Mouse (Mus musculus) cerebellum, adult 18-20 months (tissue): ENCODE data around the gene Hist1h2bg.

Experiments
- DNase-seq, 2 experiments: peaks; one replicate each; pipeline ENCODE4 v3.0.0; 2021

Gene Hist1h2bg

DNA sequence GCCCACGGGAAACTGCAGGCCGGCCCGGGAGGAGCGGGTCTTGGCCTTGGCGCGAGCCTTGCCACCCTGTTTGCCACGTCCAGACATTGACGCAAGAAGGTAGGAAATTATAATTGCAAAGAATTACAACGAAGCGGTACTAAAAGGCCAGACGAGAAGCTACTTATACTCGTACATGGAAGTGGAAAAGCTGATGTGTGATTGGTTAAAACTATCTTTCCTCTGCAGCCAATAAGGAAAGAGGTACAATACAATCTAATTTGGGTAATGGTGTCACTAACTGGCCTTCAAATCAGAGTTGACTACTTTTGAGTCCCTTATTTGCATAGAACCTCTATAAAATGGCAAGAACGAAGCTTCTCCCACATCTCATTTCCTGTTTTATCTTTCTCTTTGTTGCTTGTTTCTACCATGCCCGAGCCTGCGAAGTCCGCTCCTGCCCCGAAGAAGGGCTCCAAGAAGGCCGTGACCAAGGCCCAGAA is at the start of gene Hist1h2bg, which contains the start of gene Hist1h2ae:
Gene Hist1h2bg, plus strand, starts transcription at position 375 of the 482 bp plus-strand sequence.
Gene Hist1h2ae, minus strand, starts transcription at position 199 of the 482 bp plus-strand sequence.
- peak in 1 of 2 experiments; percentile 57 for DNase-seq

DNA sequence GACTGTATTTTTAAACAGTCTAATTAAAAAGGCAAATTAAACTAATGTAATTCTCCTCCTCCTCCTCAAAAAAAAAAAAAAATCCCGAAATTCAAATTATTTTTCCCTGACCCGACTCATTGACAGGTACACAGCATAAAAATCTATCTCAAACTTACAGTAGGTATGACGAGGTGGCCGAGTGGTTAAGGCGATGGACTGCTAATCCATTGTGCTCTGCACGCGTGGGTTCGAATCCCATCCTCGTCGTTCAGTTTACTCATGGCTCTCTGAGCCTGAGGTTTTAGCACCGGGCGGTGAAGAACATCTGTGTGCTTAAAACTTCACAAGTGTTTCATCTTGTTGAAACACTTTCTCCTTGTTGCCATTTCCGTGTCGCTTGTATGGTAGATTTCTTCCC is 49.5 kb upstream of the Hist1h2bg start:
- DNase-seq, result peak; percentile 64 to 78

DNA sequence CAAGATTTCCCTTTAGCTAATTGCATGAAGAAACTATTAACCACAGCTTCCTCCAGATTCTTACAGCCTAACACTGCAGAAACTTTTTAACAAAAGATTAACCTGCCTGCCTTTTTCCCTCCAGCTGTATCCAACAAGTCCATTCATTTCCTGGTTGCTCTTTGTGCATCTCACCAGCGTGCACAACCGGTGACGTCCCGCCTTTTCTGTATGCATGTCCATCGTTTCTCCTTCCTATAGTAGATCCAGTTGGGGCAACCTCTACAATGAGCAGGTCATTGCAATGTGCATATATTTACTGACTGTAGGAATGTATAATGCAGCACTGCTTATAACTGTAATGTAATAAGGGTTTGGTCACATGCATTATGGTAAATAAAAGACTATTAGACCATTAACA is 47.2 kb upstream of the Hist1h2bg start:
- no peak for DNase-seq

DNA sequence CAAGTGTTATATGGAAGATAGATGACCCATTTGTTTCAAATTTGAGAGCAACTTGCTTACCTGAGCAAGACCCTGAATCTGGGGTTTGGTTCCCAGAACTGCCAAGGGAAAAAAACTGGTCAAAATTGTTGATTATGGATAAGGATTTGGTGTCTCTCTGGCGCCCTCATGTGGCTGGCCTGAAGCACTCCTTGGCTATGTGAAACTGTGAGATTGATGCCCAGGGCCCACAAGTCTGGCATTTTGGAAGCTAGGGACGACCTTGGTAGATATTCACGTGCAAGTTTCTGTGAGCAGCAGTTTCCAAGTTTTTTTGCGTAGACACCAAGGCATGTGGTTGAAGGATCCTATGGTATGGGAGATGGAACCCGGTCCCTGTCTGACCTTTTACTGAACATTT is 46.5 kb upstream of the Hist1h2bg start:
- peak; percentile 73 to 75 for DNase-seq

DNA sequence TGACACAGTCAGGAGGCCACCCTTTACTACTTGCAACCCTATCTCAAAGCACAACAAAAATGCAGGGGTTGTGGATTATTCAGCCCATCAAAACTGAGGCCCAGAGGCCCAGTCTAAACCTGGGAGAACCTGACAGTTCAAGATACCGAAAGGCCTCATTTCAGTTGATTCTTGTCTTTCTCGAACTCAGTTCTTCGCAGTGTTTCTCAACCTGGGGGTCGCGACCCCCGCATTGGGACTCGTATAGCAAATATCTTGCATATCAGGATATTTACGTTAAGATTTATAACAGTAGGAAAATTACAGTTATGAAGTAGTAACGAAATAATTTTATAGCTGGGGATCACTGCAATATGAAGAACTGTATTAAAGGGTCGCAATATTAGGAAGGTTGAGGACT is 45.3 kb upstream of the Hist1h2bg start:
- no peak for DNase-seq

DNA sequence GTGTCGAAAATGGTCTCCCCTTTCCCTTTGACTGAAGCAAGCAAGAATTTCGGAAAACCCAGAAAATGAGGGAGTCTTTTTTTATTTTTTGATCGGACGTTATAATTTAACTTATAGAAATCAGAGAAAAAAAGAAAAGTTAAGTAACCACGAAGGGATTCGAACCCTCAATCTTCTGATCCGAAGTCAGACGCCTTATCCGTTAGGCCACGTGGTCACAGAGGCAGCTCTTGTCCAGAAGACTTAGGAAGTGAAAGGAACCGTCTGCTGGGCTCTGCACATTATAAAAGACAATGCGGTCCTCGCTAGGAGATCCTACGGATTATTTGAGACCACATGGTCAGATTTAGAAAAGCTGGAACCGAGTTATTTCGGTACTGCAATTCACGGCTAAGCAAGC is 44.9 kb upstream of the Hist1h2bg start:
- DNase-seq, result peak; percentile 82 to 89

DNA sequence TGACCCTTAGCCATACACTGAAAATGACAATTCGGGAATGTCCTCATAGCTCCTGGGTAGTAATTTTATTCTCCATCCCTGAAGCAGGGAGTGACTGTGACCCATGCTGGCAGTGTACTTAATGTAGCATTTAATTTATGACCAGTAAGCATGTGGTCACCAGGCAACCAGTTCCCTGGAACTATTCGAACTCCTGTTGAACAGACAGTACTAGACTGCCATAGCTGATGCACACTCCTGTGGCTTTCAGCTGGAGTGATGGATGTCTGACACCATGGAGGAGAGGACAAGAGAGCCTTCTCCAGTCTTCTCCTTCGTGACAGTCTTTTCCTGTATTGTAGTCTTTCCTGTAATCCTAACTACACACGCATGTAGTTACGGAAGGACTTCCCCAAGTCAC is 42.2 kb upstream of the Hist1h2bg start:
- DNase-seq, result no peak

DNA sequence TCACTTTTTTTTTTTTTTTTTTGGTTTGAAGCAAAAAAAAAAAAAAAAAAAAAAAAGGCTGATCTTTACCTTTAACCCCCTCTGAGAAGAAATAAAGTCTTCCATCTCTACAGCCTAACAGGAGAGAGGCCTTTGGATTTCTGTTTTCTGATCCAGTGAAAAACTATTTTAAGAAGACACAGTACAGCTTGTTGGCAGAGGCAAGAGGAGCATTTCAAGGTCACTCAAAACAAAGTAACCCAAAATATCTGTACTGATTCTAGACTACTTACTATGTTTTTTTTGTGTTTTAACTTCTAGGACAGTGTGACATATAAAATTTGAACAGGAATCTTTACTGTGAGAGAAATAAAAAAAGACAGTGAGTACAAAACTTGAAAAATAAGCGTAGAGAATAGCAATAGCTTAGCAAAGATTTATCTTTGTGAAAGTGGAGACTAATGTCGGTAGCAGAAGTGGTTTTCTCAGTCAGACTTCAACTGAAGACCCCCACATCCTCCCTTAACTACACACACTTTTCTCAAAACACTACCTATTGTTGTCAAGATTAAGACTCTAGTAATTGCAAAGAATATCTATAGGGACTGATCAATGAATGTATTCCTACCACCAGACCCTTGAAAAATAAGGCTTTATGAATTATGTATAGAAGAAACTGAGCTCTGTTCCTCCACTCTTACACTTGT is 41.6 kb upstream of the Hist1h2bg start:
- DNase-seq, result no peak

DNA sequence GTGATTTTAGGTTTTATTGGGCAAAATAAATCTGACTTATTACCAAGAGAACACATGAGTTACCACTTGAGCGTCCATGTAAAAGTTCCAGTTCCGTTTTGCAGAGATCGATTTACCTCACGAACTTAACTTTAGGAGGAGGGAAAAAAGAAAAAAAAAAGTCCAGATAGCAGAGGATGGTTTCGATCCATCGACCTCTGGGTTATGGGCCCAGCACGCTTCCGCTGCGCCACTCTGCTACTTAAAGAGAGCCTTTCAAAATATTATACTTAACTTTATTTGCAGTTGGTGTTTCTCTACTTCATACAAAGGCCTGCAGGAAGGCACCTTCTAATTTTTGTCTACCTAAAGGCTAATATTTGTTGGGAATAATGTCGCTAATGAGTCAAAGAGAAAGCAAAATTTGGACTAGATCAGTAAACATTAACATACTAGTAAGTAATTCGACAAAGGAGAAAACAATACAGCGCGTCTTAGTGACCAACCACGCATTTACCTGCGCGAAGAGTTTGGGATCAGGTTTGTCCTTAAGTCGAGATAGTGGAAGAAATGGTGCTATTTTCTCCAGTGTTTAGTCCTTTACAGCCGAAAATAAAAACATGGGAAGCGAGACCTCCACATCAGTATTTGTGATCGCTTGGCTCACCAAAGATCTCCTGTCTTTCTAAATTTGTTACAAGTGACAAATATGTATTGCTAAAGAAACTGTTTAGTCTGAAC is 40.9 kb upstream of the Hist1h2bg start:
- peak; percentile 43 to 67 for DNase-seq

DNA sequence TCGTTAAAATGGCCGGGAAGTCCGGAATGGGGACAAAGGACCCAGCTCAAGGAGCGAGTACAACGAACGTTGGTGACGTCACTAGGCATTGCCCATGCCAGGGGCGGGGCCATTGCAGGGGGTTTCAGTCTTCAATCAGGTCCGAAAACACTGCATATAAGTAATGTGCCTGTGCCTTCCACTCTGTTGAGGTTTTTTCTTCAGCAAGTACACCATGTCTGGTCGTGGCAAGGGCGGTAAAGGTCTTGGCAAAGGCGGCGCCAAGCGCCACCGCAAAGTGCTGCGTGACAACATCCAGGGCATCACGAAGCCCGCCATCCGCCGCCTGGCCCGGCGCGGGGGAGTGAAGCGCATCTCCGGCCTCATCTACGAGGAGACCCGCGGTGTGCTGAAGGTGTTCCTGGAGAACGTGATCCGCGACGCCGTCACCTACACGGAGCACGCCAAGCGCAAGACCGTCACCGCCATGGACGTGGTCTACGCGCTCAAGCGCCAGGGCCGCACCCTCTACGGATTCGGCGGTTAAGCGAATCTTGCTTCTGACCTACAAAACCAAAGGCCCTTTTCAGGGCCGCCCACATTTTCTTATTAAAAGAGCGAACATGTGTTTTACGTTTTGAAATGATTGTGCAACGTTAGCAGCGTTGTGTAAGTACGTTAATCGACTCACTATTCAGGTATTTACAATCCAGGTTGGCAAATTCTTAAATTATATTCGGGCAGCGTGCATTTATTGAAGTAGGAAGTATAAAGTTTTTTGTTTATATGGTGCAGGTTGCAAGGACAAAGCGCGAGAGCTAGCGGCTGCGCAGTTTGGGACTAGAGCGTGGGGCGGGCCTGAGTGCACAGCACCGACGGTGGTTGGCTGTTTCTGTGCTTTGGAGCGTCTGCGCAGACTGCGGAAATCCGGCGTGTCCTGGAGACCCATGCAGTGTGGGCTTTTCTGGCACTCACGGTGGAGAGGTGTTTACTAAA is 40.0 kb upstream of the Hist1h2bg start, which contains the start of gene Hist1h4h:
Gene Hist1h4h, plus strand, starts transcription at position 150 of the 975 bp plus-strand sequence.
- peak; percentile 95 to 97 for DNase-seq

DNA sequence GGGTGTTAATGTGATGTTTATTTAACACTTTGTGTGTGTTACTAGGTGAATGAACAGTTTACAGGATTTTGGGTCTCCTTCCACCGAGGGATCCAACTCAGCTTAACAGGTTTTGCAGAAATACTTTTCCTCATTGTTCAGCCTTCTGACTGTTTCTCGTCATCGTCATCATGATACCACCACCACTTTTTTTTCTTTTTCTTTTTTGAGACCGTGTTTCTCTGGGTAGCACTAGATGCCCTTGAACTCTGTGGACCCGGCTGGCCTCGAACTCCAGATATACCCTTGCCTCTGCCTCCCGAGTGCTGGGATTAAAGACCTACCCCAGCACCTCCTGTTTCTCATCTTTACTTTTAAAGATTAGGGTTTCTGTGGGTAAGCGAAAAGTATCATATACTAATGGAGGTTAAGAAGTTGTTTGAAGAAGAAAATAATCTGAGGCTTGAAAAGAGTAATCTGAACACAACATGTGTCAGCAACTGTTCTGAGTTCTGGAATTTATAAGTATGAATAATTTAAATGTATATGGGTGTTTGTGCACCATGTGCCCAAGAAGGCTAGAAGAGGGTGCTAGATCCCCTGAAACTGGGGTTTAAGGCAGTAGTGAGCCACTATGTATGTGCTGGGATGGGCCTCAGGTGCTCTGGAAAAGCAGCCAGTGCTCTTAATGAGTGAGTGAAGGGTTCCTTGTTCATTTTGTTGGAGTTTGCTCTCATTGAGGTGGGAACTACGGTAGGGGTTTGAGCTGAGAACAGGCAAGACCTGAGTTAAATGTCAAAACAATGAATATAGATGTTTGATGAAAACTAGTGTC is 38.7 kb upstream of the Hist1h2bg start:
- DNase-seq, result no peak

DNA sequence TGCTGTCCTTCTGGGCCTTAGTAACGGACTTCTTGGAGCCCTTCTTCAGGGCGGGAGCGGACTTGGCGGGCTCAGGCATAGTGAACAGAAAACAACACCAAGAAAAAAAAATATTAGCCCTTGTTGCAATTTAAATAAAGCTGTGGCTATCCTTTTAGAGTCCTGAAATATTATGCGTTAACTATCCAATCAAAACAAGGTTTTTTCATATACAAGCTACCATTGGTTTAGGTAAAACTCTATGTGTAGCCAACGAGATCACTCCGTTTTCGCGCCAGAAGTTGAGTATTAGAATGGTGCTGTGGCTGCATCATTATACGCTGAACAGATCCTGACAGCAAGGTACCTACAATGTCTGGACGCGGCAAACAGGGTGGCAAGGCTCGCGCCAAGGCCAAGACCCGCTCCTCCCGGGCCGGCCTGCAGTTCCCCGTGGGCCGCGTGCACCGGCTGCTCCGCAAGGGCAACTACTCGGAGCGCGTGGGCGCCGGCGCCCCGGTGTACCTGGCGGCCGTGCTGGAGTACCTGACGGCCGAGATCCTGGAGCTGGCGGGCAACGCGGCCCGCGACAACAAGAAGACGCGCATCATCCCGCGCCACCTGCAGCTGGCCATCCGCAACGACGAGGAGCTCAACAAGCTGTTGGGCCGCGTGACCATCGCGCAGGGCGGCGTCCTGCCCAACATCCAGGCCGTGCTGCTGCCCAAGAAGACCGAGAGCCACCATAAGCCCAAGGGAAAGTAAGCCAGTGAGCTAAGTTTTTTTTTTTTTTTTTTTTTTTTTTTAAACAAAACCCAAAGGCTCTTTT is 37.4 kb upstream of the Hist1h2bg start, which contains the start of gene Hist1h2af:
Gene Hist1h2af, plus strand, starts transcription at position 347 of the 808 bp plus-strand sequence.
- peak; percentile 66 to 77 for DNase-seq

DNA sequence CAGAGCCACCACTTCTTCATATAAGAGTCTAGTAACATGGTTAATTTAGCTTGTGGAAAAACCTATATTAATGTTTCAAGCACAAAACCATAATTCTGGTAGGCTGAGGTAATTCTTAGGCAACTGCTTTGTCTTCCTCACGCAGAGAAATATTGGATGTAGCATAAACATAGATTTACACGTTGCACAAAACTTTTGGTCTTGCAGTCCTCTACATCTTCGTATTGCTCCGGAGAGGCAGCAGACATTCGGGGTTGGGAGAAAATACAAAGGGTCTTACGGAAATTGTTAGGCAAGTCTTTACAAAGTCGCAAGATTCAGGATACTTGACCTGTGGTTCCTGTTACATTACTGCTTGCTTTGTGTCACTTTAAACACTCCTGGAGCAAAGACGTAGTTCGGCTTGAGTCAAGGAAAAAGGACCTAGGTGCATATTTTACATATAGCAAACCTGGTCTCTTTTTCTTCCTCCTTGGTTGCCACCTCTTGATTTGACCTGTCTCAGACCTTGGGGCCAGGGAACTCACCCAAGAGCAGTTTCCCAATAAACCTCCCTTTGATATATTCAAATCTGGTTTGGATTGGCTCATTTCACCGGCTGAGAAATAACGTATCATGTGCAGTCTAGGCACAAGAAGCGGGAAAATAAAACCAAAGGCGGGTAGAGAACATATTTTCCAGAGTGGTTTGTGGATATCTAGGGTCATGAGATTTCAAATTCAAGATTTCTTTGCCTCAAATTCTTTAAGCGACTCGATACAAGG is 36.6 kb upstream of the Hist1h2bg start:
- DNase-seq, result no peak

DNA sequence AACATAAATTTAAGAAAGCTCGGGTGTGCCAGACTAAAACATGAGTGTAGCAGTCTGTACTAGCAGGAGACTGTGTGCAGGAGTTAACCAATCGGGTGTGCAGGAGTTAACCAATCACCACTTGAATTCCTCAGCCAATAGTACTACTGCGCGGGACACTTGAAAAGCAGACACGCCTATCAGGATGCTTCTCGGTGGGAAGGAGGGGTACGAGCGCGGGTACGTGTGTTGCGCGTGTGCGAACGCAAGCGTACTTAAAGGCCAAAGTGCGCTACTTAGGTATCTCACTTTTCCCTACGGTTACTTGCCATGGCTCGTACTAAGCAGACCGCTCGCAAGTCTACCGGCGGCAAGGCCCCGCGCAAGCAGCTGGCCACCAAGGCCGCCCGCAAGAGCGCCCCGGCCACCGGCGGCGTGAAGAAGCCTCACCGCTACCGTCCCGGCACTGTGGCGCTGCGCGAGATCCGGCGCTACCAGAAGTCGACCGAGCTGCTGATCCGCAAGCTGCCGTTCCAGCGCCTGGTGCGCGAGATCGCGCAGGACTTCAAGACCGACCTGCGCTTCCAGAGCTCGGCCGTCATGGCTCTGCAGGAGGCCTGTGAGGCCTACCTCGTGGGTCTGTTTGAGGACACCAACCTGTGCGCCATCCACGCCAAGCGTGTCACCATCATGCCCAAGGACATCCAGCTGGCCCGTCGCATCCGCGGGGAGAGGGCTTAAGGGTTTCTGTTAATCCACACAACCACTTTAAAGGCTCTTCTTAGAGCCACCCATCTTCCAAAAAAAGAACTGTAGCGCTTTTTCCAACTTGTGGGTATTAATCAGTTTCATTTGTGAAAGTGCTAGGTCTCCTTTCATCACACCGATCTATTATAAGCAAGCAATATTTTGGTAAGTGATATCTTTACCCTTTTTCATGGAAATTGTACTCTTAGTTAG is 35.8 kb upstream of the Hist1h2bg start, which contains the start of gene Hist1h3g:
Gene Hist1h3g, plus strand, starts transcription at position 286 of the 939 bp plus-strand sequence.
- peak; percentile 81 to 88 for DNase-seq

DNA sequence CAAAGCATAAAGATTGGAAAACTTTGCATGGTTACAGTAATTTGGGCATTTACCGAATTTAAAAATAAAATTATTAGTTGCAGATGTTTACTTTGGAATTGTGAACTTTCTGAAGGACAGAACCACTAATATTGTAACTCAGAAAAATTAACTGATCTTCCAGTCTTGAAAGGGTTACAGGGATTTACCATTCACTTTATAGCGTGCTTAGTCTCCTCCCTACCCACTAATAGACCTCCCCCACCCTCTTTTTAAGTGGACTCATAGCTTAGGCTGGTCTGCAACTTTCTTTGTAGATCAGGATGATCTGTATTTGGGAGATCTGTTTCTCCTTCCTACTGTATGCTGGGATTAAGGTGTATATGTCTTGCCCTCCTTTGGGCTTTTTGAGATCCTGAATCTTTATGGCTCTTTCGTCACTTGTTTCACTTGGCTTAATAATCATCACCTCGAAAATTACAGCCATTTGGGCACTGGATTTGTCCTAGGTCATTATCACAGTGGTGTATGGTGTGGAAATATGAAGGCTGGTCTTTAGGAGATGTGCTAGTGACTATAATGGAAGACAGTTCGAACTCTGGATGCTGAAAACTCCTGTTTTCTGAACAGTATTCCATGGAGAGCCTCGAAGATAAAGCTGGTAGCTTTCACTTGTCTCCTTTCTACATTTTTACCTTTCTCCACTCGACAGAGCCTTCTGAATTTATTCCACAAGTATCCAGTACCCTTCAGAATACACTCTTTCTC is 34.9 kb upstream of the Hist1h2bg start:
- DNase-seq, result no peak

DNA sequence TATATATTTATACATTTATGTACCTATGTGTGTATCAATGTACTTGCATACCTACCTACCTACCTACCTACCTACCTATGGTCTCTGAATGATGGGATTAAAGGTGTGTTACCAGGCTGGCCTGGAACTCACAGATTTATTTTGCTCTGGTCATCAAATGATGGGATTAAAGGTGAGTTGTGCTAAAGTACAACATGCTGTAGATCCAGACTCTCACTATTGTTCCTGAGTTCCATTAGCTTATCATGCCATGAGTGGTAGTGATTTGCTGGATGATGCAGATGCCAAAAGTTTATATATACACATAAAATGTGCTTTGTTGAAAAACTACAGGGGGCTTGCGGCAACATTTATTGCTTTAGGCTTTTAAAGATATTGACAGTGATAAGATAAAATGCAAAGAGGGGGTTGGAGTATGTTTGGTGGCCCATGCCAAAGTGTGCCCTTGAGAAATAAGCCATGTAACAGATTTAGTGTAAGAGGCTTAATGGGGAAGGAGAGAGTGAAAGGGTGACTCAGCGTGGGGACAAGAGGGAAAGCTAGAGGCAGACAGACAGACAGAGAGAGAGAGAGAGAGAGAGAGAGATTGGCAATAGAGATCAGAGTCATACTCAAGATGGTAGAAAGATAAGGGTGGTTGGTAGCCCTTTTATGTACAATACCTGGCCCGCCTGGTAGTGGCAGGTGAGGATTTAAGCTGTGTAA is 34.0 kb upstream of the Hist1h2bg start:
- no peak for DNase-seq

DNA sequence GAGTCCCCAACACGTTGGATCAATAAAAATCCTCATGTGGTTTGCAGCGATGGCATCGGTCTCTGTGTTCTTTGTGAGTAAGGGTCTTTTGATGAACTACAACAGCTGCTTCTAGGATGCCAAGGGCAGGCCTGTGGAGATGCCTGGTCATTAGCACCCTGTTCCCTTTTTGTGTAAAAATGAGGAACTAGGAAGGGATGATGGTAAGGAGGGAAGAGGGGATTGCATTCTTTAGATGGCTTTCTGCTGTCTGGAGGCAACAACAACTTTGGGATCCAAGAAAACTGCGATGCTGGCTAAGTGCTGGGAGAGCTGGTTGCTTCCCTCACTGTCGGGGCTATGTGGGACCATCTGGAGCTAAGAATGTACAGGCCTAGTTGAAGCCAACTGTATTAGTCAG is 32.9 kb upstream of the Hist1h2bg start:
- no peak for DNase-seq
